Mouse (Mus musculus) adrenal gland, postnatal 14 days (tissue): ENCODE results near the gene Hsp90ab1. TPM values are rescaled to one million over a fixed set of nuclear protein-coding genes. Genes with fewer than 3 reads are reported as not detected.
A peak's percentile ranks its signal among the peaks of the same experiment; 100 is the strongest.

Experiments used
- DNase-seq: peaks from one replicate; pipeline ENCODE4 v3.0.0; 2021; ENCODE audit warnings: mixed read lengths
- total RNA-seq: library from RNA; stranded (reverse); gene quantifications from 2 replicates; pipeline ENCODE4 v1.2.3, GENCODE M21; 2021

Gene Hsp90ab1
- total RNA-seq, 1 experiment from 2014 or later: 1,485 TPM

DNA sequence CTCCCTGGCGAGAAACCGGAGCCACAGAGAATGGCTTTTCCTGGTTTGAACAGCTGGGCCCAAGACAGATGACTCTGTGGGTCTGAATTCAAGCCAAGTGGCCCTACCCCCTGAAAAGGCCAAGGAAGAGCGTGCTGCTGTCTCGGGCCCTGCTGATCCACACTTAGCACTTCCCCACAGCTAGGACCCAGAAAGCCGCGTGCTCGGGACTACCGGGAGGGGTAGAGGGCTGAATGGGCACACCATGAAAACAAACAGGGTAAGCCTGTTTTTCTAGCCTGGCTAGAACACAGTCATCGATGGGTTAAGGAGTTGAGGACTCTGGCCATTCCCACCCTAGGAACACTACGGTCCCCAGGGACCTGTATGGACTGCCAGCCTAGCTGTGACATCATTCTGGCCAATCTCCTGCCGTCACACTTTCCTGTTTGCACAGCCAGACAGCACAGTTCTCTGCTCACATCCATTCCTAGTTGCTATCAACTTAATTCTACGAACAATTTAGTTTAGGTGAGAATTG, 7.9 kb upstream of the Hsp90ab1 start:
- DNase-seq: peak; percentile 60

DNA sequence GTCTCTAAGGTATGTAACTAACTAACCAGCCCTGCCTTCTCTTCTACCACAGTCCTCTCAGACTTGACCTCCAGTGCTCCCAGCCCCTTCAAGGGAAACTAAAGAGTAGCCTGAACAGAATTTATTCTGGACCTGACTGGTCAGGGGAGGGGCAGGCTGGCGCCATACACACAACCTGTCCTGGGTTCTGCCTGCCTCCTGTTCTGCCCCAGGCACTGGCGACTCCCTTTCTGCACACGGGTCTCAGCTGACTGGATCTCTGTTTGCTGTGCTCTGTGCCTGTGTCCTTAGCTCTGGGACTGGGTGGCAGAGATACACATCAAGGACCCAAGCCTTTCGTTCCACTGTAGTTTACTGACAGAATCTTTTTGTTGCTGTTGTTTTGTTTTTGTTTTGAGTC, 6.5 kb upstream of the Hsp90ab1 start:
- no peak for DNase-seq

DNA sequence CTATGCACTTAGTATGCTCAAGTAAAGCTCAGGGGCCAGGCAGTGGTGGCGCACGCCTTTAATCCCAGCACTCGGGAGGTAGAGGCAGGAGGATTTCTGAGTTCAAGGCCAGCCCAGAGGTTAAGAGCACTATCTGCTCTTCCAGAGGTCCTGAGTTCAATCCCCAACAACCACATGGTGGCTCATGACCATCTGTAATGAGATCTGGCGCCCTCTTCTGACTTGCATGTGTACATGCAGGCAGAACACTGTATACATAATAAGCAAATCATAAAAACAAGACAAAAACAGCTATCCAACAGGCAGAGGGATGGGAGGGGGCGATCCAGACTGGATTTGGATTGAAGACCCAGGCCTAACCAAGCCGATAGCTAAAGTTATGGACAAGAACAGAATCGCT, 5.8 kb upstream of the Hsp90ab1 start:
- DNase-seq: peak; percentile 49

DNA sequence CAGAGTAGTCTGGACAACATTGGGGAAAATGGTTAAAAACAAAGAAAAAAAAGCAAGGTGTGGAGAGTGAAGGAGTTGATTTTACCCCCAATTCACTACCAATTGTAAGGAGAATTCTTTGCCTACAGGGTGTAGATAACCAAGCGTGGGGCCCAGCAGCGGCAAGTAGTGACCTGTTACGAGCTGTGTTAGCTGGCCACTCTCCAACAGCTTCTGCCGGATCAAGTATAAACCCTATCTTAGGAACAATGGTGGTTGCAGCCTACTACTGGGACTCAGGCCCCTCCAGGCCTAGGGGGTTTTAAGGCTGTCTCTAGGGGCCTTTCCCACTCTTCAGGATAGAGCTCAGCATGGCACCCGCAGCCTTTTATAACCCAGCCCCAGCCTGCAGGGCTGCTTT, 5.2 kb upstream of the Hsp90ab1 start:
- DNase-seq: peak; percentile 9

DNA sequence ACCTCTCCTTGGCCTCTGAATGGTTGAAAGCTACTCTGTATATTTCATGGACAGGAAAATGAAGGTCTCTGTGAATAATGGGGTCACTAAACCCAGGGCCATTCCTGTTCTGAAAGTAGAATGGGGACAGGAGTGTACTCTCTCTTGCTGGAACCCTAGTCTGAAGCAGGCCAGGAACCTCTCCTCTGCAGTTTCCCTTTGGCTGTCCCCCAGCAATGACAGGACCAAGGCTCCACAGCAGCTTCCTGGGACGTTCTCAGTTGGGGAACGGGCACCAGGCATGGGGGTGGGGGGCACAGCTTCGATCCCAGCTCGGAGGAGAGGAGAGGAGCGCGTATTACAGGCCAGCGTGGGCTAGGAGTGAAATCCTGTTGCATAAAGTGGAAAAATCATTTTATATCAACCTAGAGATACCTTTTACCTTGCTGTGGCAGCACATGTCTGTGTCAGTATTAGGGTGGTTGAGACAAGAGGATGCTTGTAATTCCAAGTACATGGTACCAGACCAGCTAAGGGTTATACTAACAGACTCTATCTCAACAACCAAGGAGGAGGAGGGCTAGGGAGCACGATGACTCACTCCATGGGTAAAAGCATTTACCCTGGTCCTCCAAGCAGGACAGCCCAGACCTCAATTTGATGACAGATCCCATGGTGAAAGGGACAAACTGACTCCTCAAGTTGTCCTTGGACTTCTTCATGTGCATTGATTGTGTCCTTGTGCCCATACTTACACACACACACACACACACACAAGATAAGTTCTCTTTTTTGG, 2.2 kb upstream of the Hsp90ab1 start:
- peak; percentile 4 for DNase-seq

DNA sequence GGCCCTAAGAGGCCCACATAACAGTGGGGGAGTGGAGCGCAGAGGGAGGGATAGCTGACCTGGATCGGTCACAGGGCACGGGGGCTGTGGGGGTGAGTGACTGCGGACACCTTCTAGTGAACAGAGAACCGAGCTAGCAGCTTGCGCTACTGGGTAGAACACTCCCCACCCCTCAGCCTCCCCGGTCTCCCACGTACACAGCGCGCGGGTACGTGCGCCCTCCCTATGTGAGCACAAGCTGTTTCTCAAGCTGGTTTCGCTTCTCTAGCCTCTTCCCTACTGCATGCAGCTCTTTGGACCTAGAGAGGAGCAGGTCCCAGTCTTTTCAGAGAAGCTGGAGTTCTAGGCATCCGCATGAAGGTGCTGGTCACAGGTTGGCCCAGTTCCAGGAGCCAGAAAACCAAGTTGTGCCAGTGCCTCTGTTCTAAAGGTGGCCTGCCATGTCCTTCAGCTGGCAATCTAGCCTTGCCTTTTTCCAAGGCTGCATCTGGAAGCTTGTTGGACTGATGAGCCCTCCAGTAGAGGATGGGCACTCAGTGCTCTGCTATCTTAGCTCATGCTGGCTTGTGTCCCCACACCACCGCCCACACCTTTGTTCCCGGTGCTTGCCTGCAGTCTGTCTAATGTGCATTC, 1.2 kb upstream of the Hsp90ab1 start:
- peak; percentile 88 for DNase-seq

DNA sequence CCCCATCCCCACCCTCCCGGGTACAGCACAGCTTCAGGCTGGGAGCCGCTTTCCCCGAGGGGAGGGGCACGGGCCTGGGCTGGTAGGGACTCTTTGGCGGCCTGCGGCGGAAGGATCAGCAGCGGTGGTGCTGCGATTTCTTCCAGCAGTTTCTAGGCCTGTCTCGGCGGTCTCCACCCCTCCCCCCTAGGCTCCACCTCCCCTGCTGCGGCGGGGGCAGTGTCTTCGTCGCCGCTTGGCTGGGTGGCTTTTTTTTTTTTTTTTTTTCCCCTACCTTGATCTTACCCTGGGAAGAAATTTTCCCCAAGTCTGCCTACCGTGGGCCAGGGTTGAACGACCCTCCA, 681 bp upstream of the Hsp90ab1 start:
- DNase-seq: peak; percentile 98

DNA sequence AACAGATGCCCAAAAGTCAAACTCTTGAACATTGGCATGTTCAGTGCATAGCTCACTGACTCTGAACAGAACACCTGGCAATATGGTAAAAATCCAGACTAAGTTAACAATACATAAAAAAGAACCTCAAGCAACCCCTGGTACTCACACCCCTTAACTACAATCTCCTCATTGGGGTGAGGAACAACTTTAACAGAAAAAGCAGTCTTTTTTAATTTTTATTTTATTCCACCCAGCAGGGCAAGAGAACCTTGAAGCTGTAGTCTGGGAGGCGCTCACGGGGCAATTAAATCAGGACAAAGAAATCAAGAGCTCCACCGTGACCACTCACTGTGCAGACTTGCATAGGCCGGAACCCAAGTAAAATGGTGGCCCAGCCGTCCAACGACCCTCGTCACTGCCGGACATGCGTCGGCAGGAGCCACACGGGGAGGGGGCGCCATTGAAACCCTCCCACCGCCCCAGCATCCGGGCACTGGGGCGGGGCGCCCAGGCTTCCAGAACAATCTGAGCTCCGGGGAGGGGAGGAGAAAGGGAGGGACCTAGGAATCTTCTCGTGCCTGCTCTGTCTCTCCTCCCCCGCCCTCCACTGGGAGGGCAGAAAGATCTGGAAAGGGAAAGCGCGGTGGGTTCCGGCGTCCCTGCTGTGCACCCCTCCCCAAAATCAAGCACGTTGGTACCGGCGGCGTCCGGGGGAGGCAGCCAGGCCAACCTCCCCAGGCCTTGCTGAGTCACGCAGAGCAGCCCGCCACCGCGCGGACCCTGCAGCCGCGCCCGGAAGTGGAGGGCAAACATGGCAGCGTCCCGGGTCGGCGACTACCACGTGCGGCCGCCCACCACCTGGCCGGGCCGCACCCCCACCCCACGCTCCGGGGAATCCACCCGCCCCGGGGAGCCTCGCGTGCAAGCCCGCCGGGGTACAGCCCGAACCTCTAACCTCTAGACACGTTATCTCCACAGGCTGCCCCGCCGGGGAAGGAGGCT, 676 bp downstream of the Hsp90ab1 start:
- peak; percentile 89 for DNase-seq

DNA sequence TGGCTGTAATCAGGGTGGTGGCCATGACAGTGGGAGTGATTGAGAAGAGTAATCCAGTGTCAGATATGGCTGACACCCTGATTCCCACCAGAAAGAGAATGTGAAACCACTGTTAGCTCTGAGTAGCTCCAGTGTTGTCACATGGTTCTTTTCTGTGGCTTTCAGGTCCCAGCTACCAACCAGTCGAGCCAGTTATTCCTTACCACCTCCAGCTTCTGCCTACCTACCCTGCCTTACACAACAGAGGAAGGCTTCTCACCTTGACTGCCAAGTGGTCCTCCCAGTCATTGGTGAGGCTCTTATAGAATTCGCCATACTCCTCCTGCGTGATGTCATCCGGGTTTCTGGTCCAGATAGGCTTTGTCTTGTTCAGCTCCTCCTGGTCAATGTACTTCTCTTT, 3.1 kb downstream of the Hsp90ab1 start:
- DNase-seq: no peak

DNA sequence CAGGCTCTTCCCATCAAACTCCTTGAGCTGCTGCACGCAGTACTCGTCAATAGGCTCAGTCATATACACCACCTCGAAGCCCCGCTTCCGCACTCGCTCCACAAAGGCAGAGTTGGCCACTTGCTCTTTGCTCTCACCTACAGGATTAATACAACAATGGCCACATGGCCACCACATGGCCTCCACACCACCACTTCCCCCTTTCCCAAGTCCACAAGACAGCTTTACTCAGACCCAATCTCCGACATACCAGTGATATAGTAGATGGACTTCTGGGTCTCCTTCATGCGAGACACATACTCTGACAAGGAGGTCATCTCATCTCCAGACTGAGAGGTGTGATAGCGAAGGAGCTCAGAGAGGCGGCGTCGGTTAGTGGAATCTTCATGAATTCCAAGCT, 4.1 kb downstream of the Hsp90ab1 start:
- no peak for DNase-seq

DNA sequence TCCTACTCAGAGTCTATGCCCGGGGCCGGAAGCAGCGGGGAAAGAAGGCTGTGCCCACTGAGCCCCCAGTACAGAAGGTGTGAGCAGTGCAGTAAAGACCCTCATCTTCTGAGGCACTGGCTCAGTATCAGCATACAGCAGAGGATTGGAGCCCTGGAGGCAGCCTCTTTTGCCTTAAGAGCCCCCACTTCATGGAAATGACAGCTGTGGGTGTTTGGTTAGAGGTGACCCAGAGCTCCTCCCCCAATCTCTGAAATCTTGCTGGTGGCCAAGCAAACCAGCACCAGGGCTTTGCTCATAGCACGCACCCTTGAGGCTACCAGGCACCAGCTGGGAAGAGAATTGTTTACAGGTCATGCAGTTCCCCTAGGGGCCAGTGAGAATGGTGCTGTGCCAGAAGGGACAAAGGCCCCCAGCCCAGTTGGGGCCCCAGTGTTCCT, 5.9 kb downstream of the Hsp90ab1 start:
- DNase-seq: peak; percentile 70

DNA sequence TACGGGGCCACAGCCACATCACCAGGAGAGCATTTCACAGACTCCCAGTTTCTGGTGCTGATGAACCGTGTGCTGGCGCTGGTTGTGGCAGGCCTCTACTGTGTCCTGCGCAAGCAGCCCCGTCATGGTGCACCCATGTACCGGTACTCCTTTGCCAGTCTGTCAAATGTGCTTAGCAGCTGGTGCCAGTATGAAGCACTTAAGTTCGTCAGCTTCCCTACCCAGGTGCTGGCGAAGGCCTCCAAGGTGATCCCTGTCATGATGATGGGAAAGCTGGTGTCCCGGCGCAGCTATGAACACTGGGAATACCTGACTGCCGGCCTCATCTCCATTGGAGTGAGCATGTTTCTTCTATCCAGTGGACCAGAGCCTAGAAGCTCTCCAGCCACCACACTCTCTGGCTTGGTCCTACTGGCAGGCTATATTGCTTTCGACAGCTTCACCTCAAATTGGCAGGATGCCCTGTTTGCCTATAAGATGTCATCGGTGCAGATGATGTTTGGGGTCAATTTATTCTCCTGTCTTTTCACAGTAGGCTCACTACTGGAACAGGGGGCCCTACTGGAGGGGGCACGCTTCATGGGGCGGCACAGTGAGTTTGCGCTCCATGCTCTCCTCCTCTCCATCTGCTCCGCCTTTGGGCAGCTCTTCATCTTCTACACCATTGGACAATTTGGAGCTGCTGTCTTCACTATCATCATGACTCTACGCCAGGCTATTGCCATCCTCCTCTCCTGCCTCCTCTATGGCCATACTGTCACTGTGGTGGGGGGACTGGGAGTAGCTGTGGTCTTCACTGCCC, 6.5 kb downstream of the Hsp90ab1 start:
- no peak for DNase-seq

DNA sequence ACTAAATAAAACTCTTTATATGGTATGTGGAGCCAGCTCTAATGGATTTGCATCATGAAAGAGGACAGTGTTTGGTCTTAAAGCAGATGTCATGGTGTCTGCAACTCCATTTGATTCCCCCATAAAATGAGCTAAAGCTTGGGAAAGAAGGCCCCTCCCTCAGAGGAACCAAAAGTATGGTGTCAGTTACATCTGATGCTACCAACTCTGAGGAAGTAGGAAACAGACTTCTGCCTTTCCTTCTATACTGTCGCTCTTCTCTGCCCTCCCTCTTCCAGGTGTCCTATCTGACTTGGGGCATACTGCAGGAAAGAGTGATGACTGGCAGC, 7.1 kb downstream of the Hsp90ab1 start:
- DNase-seq: no peak

DNA sequence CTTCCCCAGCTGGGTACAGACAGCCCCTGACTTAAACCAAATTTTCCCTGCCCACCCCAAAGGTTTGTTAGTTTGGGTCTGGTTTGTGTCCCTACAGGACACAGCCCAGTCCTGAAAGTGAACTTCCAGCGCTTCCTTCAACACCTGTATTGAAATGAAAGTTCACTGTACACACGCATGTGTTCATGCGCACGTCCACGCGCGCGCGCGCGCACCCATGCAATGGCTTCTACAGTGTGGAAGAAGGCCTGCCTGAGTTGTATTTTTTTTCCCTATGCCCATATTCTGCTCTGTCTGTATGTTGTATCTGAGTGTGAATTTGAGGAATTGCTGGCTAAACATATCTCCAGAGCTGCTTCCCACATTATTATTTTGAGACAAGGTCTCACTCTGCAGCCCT, 8.0 kb downstream of the Hsp90ab1 start:
- DNase-seq: no peak

DNA sequence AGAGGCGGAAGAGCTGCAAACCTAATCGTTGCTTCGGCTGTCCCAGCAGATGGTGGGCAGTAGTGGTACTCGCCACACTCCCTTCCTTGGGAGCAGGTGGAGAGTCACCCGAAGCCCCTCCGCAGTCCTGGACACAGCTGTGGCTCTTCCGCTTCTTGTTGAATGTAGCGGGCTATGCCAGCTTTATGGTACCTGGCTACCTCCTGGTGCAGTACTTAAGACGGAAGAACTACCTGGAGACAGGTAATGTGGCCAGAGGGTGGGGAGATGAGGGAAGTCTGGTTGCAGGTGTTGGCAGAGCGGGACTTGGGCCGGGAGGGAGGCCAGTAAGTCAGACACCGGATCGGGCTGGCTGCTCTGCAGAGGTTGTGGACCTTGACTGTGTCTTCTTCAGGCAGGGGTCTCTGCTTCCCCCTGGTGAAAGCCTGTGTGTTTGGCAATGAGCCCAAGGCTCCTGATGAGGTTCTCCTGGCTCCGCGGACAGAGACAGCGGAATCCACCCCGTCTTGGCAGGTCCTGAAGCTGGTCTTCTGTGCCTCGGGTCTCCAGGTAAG, 8.5 kb downstream of the Hsp90ab1 start:
- DNase-seq: peak; percentile 57

DNA sequence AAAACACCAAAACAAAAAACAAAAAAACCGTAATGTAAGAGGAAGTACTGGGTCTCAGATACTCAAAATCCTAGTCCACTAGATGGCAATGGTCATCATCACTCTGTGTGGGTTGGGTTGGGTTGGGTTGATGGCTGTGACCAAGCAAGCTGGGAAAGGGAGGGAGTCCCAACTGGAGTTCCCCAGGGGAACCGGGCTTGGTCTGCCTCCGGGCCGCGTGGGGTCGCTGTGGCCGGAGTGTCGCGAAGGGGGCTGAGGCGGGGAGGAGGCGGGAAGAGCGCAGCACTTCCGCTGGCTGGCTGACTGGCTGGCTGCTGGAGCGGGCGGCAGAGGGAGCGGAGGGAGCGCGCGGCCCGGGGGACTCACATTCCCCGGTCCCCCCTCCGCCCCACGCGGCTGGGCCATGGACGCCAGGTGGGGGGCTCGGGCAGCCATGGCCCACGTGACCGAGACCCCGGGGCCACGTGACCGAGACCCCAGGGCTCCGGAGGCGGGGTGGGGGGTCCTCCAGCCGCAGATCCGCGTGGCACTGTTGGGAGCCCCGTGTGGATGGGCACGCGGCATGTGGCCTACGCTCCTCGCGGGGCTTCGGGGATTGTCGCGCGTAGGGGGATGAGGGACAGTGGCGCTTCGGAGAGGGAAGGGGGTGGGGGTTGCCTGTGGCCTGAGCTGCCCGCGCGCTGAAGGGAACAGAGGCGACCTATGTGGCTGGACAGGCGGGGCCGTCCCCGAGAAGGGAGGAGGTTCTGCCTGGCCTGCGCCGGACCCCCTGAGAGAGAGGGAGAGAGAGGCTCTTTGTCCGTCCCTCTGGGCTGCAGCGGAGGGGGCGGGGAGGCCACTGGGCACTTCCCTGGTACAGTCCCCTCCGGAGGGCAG, 9.2 kb downstream of the Hsp90ab1 start, which contains the start of gene Slc35b2:
Gene Slc35b2 (plus strand): TSS at position 220 of the 876 bp plus-strand sequence.
- DNase-seq: peak; percentile 99

DNA sequence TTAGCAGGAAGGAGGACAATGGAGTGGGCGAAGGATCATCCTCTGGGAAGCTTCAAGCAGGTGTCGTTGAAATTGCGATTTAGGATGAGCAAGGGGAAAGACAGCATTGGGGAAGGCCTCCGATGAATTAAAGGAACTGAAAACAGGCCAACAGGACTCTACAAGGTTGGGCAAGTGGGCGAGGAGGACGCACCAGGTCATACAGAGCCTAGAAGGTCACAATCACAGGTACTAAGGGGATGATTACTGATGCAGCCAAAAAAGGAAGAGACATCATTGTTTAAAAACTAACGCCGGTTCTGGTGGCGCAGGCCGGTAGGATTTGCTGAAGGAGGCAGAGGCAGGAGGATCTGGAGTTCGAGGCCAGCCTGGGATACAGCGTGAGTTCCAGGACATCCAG, 9.9 kb downstream of the Hsp90ab1 start:
- no peak for DNase-seq

DNA sequence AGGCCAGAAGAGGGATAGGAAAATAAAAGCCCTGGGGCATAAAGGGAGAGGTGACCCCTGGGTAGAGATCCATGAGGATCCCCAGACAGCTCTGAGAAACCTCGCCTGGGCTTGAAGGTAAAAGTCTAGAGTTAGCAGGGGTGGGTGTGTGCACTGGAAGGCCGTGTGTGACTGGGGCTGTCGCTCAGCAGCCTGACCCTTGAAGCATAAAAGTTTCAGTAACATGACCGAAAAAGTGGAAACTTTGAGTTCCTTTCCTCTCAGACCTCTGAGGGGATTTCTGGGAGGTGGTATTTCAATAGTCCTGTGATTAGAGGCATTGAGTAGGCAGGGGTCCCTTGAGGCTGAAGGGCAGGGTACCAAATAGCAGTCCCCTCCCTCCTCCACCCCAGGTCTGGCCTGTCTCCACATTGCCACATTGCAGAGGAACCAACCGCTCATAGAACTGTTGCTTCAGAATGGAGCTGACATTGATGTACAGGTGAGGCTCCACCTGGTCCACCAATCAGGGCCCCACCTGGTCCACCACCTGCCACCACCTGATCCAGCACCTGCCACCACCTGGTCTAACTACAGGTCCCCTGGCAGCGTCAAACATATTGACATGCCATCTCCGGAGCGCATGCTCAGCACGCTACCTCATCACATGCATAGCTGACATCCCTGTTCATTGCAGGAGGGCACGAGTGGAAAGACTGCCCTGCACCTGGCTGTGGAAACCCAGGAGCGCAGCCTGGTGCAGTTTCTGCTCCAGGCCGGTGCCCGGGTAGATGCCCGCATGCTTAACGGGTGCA, 13.1 kb downstream of the Hsp90ab1 start:
- DNase-seq: no peak
